Mouse (Mus musculus): Measurements from ENCODE around the gene Ceacam10.

DNA sequence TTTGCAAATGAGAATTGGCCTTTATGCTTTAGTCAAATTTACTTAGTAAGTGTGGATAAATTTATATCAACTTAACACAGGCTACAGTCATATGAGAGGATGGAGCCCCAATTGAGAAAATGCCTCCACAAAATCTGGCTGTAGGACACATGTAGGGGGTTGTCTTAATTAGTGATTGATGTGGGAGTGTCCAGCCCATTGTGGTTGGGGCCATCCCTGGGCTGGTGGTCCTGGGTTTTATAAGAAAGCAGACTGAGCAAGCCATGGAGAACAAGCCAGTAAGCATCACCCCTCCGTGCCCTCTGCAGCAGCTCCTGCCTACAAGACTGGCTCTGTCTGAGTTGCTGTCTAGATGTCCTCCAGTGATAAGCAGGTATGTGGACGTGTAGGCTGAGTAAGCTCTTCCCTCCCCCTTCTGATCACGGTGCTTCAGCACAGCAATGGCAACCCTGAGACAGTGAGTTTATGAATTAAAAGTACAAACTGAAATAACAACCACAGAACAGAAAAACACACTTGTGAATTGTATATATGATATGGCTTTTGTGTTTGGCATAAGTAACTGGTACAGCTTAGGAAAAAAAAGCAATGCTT lies 3.0 kb upstream of the Ceacam10 start:
- TF ChIP-seq GATA1 (IDR thresholded peaks at IDR 0.05; ENCODE audit: borderline replicate concordance, low read length) (no peak), FLI1 (IDR thresholded peaks at IDR 0.05; ENCODE audit: low read length) (no peak)

All from megakaryocyte, embryonic 14.5 days (primary cell).